Mouse (Mus musculus): ENCODE results near the gene Anxa2. TPM values are rescaled to one million over a fixed set of nuclear protein-coding genes. Genes with fewer than 3 reads are reported as not detected.

Gene Anxa2
- polyA plus RNA-seq, 1 experiment, result 55.9 TPM

DNA sequence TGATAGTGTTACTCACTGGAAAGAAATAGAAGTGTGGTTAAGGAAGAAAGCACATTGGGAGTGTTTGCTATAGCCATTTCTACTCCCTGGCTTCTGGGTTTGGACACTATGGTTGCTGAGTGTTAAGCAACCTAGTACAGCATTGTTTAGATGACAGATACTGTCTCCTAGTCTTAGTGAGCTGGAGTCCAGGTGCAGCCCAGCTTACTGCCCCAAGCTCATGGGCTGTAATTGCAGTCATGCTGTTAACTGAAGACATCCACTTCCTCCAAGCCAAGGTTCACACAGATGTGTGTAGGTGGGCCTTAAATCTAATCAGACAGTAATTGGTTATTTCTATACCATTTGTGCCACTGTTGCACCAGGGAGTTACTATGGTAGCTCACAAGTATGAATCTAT is 17.8 kb upstream of the Anxa2 start:
- H3K27ac ChIP-seq (ENCODE audit: insufficient read depth, low read length), result no peak overlapping the region

DNA sequence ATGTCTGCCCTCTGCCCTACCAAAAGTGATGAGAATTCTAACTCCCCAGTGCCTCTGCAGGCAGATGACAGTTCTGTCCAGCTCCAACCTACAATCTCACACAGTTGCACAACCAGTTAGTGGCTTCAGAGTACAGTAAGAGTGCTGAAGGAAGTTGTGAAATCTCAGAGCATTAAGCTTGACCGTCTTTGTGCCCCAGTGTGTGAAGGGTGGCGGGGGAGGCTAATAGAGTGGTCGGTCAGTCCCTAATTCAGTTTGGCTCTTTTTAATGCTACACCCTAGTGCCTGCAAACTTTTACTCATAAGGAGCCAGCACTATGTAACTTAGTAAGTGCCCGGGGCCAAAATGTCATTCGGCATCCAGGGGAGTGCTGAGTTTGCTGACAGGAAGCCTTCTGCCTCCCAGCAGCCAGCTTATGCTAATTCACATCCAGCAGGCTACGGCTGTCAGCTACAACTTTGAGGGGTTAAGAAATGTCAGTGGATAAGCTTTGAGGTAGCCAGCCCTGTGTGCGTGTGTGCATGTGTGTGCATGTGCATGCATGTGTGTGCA is 13.5 kb upstream of the Anxa2 start:
- Histone ChIP-seq H3K4me3 (ENCODE audit: extremely low read depth, insufficient read depth, insufficient read length) (no peak overlapping the region), H3K27ac (ENCODE audit: insufficient read depth, low read length) (peak overlapping the region; percentile 40; the same call in 1 of the 2 replicates), H3K36me3 (ENCODE audit: control insufficient read depth, insufficient read depth, low read length) (no peaks in the 10 kb centered on the region), H3K27me3 (ENCODE audit: control insufficient read depth, insufficient read depth, low read length) (no peaks in the 10 kb centered on the region), H3K4me1 (ENCODE audit: control insufficient read depth, insufficient read depth, insufficient read length) (peaks cover 12% of the 10 kb centered on the region; the same call in 1 of the 2 replicates)
- DNase-seq (ENCODE audit: low read depth in 1 of 2, low spot score in 2 of 2), result no peak
- no peak for TF ChIP-seq CTCF (IDR thresholded peaks at IDR 0.05; ENCODE audit: extremely low read depth, insufficient read depth, insufficient read length, insufficient replicate concordance)
- TF ChIP-seq POLR2A (IDR thresholded peaks at IDR 0.05; ENCODE audit: low read depth, low read length), result no peak
- whole genome bisulfite sequencing, result 33% methylated on average over 7 of the region's 7 CpGs

More for the DNA sequence above, 17.8 kb upstream of the Anxa2 start:
- Histone ChIP-seq H3K36me3 (ENCODE audit: control insufficient read depth, insufficient read depth, low read length) (peaks cover 8% of the 10 kb centered on the region), H3K4me3 (ENCODE audit: extremely low read depth, insufficient read depth, insufficient read length) (no peak overlapping the region), H3K27me3 (ENCODE audit: control insufficient read depth, insufficient read depth, low read length) (no peaks in the 10 kb centered on the region), H3K4me1 (ENCODE audit: control insufficient read depth, insufficient read depth, insufficient read length) (no peaks in the 10 kb centered on the region; the same call in 1 of the 2 replicates)
- no peak for DNase-seq (ENCODE audit: low read depth in 1 of 2, low spot score in 2 of 2)
- TF ChIP-seq CTCF (IDR thresholded peaks at IDR 0.05; ENCODE audit: extremely low read depth, insufficient read depth, insufficient read length, insufficient replicate concordance) (no peak), POLR2A (IDR thresholded peaks at IDR 0.05; ENCODE audit: low read depth, low read length) (no peak)

DNA sequence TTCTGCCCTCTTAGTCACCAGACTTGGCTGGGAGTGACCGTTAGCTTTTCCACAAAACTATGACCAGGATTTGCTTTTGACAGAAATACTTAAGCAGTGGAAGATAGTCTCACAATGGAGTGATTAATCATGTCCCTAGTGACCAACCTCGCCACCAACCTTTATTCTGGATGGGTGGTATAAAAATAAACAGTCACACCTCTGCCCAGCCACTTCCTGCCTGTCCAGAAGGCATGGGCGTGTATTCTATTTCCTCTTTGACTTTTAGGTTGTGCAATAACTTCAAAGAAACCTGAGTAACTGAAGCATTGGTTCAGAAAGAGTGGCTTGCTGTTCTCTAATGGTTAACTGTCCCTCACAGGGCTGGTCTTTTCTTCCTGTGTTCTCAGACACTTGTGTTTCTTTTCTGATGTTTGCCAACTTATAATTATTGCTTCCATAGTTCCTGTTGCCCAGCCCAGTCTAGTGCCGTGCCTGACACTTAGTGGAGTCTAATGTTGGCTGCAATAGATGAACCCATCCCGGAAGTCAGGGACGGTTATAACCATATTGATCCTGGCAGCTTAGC is 10.9 kb upstream of the Anxa2 start:
- no peak overlapping the region for H3K27ac ChIP-seq (ENCODE audit: insufficient read depth, low read length)
- WGBS, result 21% methylated on average over 6 of the region's 6 CpGs
- no peak overlapping the region for H3K4me3 ChIP-seq (ENCODE audit: extremely low read depth, insufficient read depth, insufficient read length)
- H3K27me3 ChIP-seq (ENCODE audit: control insufficient read depth, insufficient read depth, low read length), result no peaks in the 10 kb centered on the region
- DNase-seq (ENCODE audit: low read depth in 1 of 2, low spot score in 2 of 2), result no peak
- no peak for TF ChIP-seq POLR2A (IDR thresholded peaks at IDR 0.05; ENCODE audit: low read depth, low read length)
- TF ChIP-seq CTCF (IDR thresholded peaks at IDR 0.05; ENCODE audit: extremely low read depth, insufficient read depth, insufficient read length, insufficient replicate concordance), result no peak
- H3K36me3 ChIP-seq (ENCODE audit: control insufficient read depth, insufficient read depth, low read length), result no peaks in the 10 kb centered on the region
- peaks cover 12% of the 10 kb centered on the region; the same call in 1 of the 2 replicates for H3K4me1 ChIP-seq (ENCODE audit: control insufficient read depth, insufficient read depth, insufficient read length)

DNA sequence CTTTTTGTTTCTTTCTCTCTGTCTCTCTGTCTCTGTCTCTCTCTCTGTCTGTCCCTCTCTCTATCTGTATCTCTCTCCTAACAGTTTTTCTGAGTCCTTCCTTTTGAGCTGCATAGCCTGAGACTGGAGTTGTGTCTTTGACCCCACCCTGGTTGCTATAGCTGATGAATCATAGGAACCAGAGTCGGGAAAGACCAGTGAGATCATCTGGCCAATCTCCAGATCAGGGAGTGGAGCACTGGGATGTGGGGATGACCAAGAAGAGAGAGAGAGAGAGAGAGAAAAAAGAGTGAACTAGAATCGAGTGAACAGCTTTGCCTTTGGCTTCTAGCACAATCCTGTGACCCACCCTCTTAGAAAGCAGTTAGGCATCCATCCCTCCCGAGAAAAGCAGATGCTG is 10.2 kb upstream of the Anxa2 start:
- DNase-seq (ENCODE audit: low read depth in 1 of 2, low spot score in 2 of 2), result no peak
- Histone ChIP-seq H3K27ac (ENCODE audit: insufficient read depth, low read length) (no peak overlapping the region), H3K4me1 (ENCODE audit: control insufficient read depth, insufficient read depth, insufficient read length) (peaks cover 12% of the 10 kb centered on the region; the same call in 1 of the 2 replicates), H3K36me3 (ENCODE audit: control insufficient read depth, insufficient read depth, low read length) (no peaks in the 10 kb centered on the region), H3K4me3 (ENCODE audit: extremely low read depth, insufficient read depth, insufficient read length) (no peak overlapping the region), H3K27me3 (ENCODE audit: control insufficient read depth, insufficient read depth, low read length) (no peaks in the 10 kb centered on the region)
- 66% methylated on average over 3 of the region's 3 CpGs for WGBS
- TF ChIP-seq CTCF (IDR thresholded peaks at IDR 0.05; ENCODE audit: extremely low read depth, insufficient read depth, insufficient read length, insufficient replicate concordance) (no peak), POLR2A (IDR thresholded peaks at IDR 0.05; ENCODE audit: low read depth, low read length) (no peak)

DNA sequence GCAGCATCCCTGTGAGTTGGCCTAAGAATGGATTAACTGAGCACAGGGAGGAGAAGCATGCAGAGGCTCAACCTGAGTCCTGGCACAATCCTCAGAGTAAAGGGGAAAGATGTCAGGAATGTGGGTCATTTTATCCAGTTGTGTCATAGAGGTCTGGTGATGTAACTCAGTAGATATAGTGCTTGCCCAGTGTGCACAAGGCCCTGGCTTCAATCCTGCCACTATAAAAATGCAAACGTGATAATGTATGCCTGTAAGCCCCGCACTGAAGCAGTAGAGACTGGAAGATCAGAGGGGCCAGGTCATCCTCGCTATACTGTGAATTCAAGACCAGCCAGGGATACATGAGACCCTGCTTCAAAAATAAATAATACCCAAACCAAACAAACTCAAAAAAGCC is 4.6 kb upstream of the Anxa2 start:
- DNase-seq (ENCODE audit: low read depth in 1 of 2, low spot score in 2 of 2), result no peak
- peaks cover 4% of the 10 kb centered on the region for H3K4me1 ChIP-seq (ENCODE audit: control insufficient read depth, insufficient read depth, insufficient read length)
- H3K27ac ChIP-seq (ENCODE audit: insufficient read depth, low read length), result no peak overlapping the region
- 92% methylated on average over 3 of the region's 3 CpGs for WGBS
- TF ChIP-seq POLR2A (IDR thresholded peaks at IDR 0.05; ENCODE audit: low read depth, low read length) (no peak), CTCF (IDR thresholded peaks at IDR 0.05; ENCODE audit: extremely low read depth, insufficient read depth, insufficient read length, insufficient replicate concordance) (no peak)
- 0 out of 2 replicates have a peak, but pooled peaks cover 1% of the 10 kb centered on the region for H3K27me3 ChIP-seq (ENCODE audit: control insufficient read depth, insufficient read depth, low read length)
- H3K36me3 ChIP-seq (ENCODE audit: control insufficient read depth, insufficient read depth, low read length), result no peaks in the 10 kb centered on the region
- H3K4me3 ChIP-seq (ENCODE audit: extremely low read depth, insufficient read depth, insufficient read length), result no peak overlapping the region

DNA sequence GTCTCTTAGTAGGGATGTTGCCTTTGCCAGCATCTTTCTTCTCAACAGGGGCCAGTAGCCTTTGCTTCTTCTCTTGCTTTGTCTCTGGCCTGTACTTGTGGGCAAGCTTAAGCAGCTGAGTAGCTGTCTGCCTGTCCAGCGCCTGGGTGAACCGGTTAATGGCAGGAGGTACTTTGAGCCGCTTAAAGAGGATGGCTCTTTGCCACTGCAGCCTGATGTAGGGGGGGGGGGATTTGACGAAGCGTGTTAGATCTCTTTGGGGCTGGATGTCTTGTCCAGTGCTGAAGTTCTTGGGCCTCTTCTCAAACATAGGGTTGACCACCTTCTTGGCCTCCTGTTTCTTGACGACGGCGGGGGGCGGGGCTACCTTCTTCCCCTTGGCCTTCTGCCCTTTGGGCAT is 2.8 kb upstream of the Anxa2 start:
- Histone ChIP-seq H3K36me3 (ENCODE audit: control insufficient read depth, insufficient read depth, low read length) (no peaks in the 10 kb centered on the region), H3K4me1 (ENCODE audit: control insufficient read depth, insufficient read depth, insufficient read length) (peaks cover 8% of the 10 kb centered on the region), H3K27me3 (ENCODE audit: control insufficient read depth, insufficient read depth, low read length) (0 out of 2 replicates have a peak, but pooled peaks cover 1% of the 10 kb centered on the region), H3K27ac (ENCODE audit: insufficient read depth, low read length) (no peak overlapping the region), H3K4me3 (ENCODE audit: extremely low read depth, insufficient read depth, insufficient read length) (no peak overlapping the region)
- 91% methylated on average over 9 of the region's 9 CpGs for WGBS
- TF ChIP-seq POLR2A (IDR thresholded peaks at IDR 0.05; ENCODE audit: low read depth, low read length), result no peak
- no peak for TF ChIP-seq CTCF (IDR thresholded peaks at IDR 0.05; ENCODE audit: extremely low read depth, insufficient read depth, insufficient read length, insufficient replicate concordance)
- DNase-seq (ENCODE audit: low read depth in 1 of 2, low spot score in 2 of 2), result no peak

All from spleen, adult 2 months (tissue).